Mouse (Mus musculus): ENCODE results near the gene Vav3. TPM values are rescaled to one million over a fixed set of nuclear protein-coding genes. Genes with fewer than 3 reads are reported as not detected.
A peak's percentile ranks its signal among the peaks of the same experiment; 100 is the strongest.

The Vav3 gene
- polyA plus RNA-seq, 1 experiment from 2014 or later, result 9.7 TPM

DNA sequence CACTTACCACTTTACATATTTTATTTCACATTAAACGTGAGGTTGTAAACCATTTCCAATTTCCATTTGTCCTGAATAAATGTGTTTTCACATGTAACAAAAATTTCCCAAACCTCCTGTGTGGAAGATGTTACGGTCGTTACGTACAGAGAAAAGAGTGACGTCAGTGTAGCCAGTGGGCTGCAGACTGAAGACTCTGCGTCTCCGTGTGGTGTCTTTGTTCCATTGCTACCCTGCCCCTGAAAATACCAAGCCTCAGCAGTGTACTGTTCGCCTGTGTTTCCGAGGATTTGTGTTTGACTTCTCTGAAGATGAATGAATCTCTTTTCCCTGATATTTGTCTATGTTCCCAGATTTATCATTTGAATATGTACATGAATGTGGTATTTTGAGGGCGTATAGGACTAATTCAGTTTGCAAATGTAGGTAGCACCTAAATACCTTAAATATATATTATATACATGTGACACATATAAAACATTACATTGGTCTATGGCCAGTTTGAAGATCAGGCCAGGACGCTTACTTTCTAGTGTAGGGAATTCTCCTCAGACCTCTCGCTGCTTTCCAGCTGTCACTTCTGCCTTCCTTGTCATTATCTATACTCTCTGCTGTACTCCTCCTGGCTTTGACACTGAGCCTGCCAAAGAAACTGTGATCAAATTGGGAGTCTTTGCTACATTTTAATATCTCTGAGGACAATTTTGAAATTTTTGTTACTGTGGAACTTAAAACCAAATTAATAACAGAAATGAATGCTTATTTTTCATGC lies 312.6 kb downstream of the Vav3 start:
- no peaks in the 10 kb centered on the region for H3K9me3 ChIP-seq (ENCODE audit: low read depth, low read length)
- no peak overlapping the region for H3K9ac ChIP-seq
- WGBS, result 77% methylated on average over 12 of the region's 12 CpGs
- ATAC-seq (ENCODE audit: insufficient read depth), result no peak
- H3K27ac ChIP-seq (ENCODE audit: low read depth), result no peak overlapping the region
- no peaks in the 10 kb centered on the region for H3K27me3 ChIP-seq (ENCODE audit: insufficient read depth, low read length)
- DNase-seq, result no peak
- H3K4me3 ChIP-seq (ENCODE audit: low read depth, low read length), result no peak overlapping the region
- no peaks in the 10 kb centered on the region for H3K4me1 ChIP-seq (ENCODE audit: insufficient read depth)
- no peak overlapping the region for H3K4me2 ChIP-seq
- TF ChIP-seq CTCF (IDR thresholded peaks at IDR 0.05; ENCODE audit: low read depth), result no peak
- H3K36me3 ChIP-seq (ENCODE audit: insufficient read depth), result no peaks in the 10 kb centered on the region

DNA sequence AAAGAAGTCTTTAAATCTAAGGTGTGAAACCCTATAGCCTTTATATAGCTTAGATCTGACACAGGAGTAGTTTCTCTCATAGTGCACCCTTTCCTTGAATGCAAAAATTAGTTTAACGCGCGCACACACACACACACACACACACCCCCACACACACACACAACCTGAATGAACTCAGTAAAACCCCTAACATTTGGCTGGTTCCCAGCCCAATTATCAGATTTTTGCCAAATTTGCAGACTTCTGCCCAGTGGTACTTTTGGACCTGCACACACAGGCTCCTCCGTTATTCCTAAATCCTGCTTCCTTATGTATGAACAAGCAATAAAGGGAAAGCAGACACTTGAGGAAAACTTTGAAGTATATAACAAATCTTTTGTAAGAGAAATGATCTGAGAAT lies 313.9 kb downstream of the Vav3 start:
- ATAC-seq (ENCODE audit: insufficient read depth), result no peak
- no peaks in the 10 kb centered on the region for H3K36me3 ChIP-seq (ENCODE audit: insufficient read depth)
- WGBS, result 94% methylated on average over 4 of the region's 4 CpGs
- H3K4me1 ChIP-seq (ENCODE audit: insufficient read depth), result no peaks in the 10 kb centered on the region
- no peak overlapping the region for H3K9ac ChIP-seq
- no peak for DNase-seq
- H3K9me3 ChIP-seq (ENCODE audit: low read depth, low read length), result no peaks in the 10 kb centered on the region
- H3K27ac ChIP-seq (ENCODE audit: low read depth), result no peak overlapping the region
- H3K4me2 ChIP-seq, result no peak overlapping the region
- no peaks in the 10 kb centered on the region for H3K27me3 ChIP-seq (ENCODE audit: insufficient read depth, low read length)
- H3K4me3 ChIP-seq (ENCODE audit: low read depth, low read length), result no peak overlapping the region
- no peak for TF ChIP-seq CTCF (IDR thresholded peaks at IDR 0.05; ENCODE audit: low read depth)

DNA sequence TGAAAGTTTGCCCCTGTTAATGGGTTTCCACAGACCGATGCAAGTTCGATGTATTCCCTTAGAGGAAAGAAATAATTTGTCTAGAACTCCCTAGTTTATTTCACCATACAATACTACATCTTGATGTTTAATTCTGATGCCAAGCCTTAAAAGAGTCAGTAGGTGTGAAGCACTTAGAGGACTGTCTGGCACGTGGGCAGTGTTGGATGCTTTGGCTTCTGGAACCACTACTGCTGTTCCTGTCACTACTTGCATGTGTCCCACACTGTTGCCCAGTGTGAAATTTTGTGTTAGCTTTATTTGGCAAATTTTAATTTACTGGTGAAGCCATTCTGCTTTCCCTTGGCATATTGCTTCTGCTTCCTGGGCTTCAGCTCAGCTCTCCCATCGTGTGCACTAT lies 331.3 kb downstream of the Vav3 start:
- ATAC-seq (ENCODE audit: insufficient read depth) (no peak), DNase-seq (no peak)
- TF ChIP-seq CTCF (IDR thresholded peaks at IDR 0.05; ENCODE audit: low read depth), result no peak
- no peak overlapping the region for H3K27ac ChIP-seq (ENCODE audit: low read depth)
- WGBS, result 91% methylated on average over 4 of the region's 4 CpGs
- no peaks in the 10 kb centered on the region for H3K4me1 ChIP-seq (ENCODE audit: insufficient read depth)
- H3K27me3 ChIP-seq (ENCODE audit: insufficient read depth, low read length), result no peaks in the 10 kb centered on the region
- H3K4me2 ChIP-seq, result no peak overlapping the region
- no peak overlapping the region for H3K9ac ChIP-seq
- no peaks in the 10 kb centered on the region for H3K9me3 ChIP-seq (ENCODE audit: low read depth, low read length)
- H3K36me3 ChIP-seq (ENCODE audit: insufficient read depth), result no peaks in the 10 kb centered on the region
- H3K4me3 ChIP-seq (ENCODE audit: low read depth, low read length), result no peak overlapping the region

DNA sequence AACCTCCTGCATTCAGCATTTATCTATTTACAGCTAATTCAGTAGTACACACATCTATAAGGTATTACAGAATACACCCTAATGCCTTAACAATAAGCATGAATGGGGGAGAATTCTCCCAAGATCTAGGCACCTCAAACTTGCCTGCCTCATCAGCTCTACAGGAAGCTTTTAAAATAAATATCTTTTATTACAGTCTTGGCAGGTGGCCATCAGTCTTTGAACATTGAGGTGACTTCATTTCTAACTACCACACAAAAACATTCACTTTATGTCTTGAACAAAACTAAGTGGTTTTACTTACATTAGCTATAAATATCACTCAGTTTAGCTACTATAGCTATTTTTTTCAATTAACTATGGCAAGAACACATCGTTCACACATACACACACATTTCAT lies 332.5 kb downstream of the Vav3 start:
- Histone ChIP-seq H3K9me3 (ENCODE audit: low read depth, low read length) (no peaks in the 10 kb centered on the region), H3K4me3 (ENCODE audit: low read depth, low read length) (no peak overlapping the region), H3K9ac (no peak overlapping the region), H3K36me3 (ENCODE audit: insufficient read depth) (no peaks in the 10 kb centered on the region), H3K4me1 (ENCODE audit: insufficient read depth) (no peaks in the 10 kb centered on the region), H3K27me3 (ENCODE audit: insufficient read depth, low read length) (no peaks in the 10 kb centered on the region), H3K4me2 (no peak overlapping the region), H3K27ac (ENCODE audit: low read depth) (no peak overlapping the region)
- ATAC-seq (ENCODE audit: insufficient read depth), result no peak
- peak; percentile 22 for DNase-seq
- WGBS, result 74% methylated on average over 1 of the region's 1 CpGs
- TF ChIP-seq CTCF (IDR thresholded peaks at IDR 0.05; ENCODE audit: low read depth), result no peak

DNA sequence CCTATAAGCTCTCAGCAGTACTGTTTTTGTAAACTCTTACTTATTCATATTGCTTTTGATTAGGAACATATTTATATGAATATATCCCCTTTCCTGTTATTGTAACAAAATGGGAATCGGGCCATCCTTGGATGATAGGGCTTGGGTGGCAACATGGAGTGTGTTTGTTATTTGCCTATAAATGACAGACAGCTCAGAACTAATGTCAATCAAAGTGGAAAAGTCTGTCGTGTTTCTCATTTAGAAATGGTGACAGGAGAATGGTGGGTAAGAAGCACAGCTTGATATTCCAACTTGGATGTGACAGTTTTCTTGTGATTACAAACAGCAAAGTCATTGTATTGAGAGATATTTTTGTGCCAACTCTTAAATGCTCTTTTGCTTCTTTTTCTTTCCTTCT lies 339.8 kb downstream of the Vav3 start:
- Histone ChIP-seq H3K36me3 (ENCODE audit: insufficient read depth) (no peaks in the 10 kb centered on the region), H3K9me3 (ENCODE audit: low read depth, low read length) (no peaks in the 10 kb centered on the region), H3K4me2 (no peak overlapping the region), H3K27ac (ENCODE audit: low read depth) (no peak overlapping the region), H3K27me3 (ENCODE audit: insufficient read depth, low read length) (no peaks in the 10 kb centered on the region), H3K9ac (no peak overlapping the region), H3K4me3 (ENCODE audit: low read depth, low read length) (no peak overlapping the region), H3K4me1 (ENCODE audit: insufficient read depth) (no peaks in the 10 kb centered on the region)
- TF ChIP-seq CTCF (IDR thresholded peaks at IDR 0.05; ENCODE audit: low read depth), result no peak
- DNase-seq (no peak), ATAC-seq (ENCODE audit: insufficient read depth) (no peak)
- WGBS, result 78% methylated on average over 2 of the region's 2 CpGs

DNA sequence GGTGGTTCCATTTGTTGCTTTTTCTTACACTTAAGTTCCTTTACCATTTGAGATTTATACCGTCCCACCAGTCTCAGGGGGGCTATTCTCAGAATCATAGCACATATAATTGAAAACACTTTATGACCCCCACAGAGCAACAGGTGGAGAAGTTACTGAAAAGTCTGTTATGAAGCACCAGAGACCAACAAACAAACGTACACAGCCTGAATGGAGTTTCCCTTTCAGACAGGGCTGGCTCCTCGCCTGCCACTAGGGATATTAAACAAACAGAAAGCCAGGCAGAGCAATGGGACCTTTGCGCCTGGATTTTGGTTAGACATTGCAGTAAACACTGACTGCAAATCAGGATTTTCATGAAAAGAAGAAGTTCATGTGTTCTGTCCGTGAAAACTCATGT lies 341.4 kb downstream of the Vav3 start:
- no peak for ATAC-seq (ENCODE audit: insufficient read depth)
- Histone ChIP-seq H3K4me2 (no peak overlapping the region), H3K27me3 (ENCODE audit: insufficient read depth, low read length) (no peaks in the 10 kb centered on the region), H3K4me1 (ENCODE audit: insufficient read depth) (no peaks in the 10 kb centered on the region; the same call in 1 of the 2 replicates), H3K4me3 (ENCODE audit: low read depth, low read length) (no peak overlapping the region), H3K9ac (no peak overlapping the region), H3K9me3 (ENCODE audit: low read depth, low read length) (no peaks in the 10 kb centered on the region), H3K27ac (ENCODE audit: low read depth) (no peak overlapping the region), H3K36me3 (ENCODE audit: insufficient read depth) (no peaks in the 10 kb centered on the region)
- no peak for TF ChIP-seq CTCF (IDR thresholded peaks at IDR 0.05; ENCODE audit: low read depth)
- 74% methylated on average over 5 of the region's 5 CpGs for WGBS
- no peak for DNase-seq

DNA sequence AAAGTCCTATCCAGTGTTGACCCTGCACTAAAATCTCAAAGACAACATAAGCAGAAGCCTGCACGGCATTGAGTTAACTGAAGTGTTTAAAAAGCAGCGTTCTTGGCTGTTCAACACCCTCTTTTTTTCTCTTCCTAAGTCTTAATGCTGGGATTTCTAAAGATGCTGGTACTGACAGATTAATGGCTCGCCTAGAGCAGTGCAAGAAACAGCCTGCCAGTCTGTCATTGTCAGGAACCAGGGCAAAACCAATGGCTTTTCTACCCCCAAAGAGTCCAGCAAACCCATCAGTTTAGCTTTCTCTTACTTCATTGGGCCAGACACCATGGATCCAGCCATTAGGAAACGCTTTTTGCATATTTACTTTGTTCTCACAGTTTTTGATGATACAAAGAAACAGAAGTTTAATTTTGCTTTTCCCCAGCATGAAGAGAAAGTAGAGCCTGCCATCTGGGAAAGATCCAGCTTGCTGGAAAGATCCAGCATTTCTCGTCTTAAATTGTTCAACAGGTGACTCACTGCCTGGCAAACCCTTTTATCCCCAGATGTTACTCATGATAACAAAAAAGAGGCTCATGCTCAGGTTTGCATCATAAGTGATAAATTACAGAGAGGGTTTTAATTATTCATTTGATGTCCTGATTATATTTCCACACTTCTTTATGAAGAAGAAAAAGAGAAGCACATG lies 343.3 kb downstream of the Vav3 start:
- no peaks in the 10 kb centered on the region for H3K36me3 ChIP-seq (ENCODE audit: insufficient read depth)
- H3K4me1 ChIP-seq (ENCODE audit: insufficient read depth), result no peaks in the 10 kb centered on the region; the same call in 1 of the 2 replicates
- no peak for ATAC-seq (ENCODE audit: insufficient read depth)
- WGBS, result 58% methylated on average over 5 of the region's 5 CpGs
- H3K4me2 ChIP-seq, result no peak overlapping the region
- TF ChIP-seq CTCF (IDR thresholded peaks at IDR 0.05; ENCODE audit: low read depth), result no peak
- DNase-seq, result no peak
- H3K27me3 ChIP-seq (ENCODE audit: insufficient read depth, low read length), result no peaks in the 10 kb centered on the region
- no peaks in the 10 kb centered on the region for H3K9me3 ChIP-seq (ENCODE audit: low read depth, low read length)
- H3K27ac ChIP-seq (ENCODE audit: low read depth), result no peak overlapping the region
- no peak overlapping the region for H3K9ac ChIP-seq
- H3K4me3 ChIP-seq (ENCODE audit: low read depth, low read length), result no peak overlapping the region
